Mouse (Mus musculus) heart, embryonic 14.5 days (tissue): ENCODE measurements around the gene Abhd16a. TPM values are rescaled to one million over a fixed set of nuclear protein-coding genes. Genes with fewer than 3 reads are reported as not detected.
"Not testable (repeated sequence)": the region's sequence is repeated elsewhere in the genome, so short reads cannot be mapped to it uniquely, and the experiment has no call there.

Experiments
- ATAC-seq: fragments of 200-750 bp; cut with Nextera tagmentation; 2 replicates; pipeline ENCODE4 v1.8.0; 2017; ENCODE audit warnings: low read depth, moderate TSS enrichment; ENCODE audit not compliant: insufficient number of reproducible peaks, insufficient read depth, low FRiP score
- H3K27ac ChIP-seq, 2 experiments: fragments of 200-500 bp in 1 of 2; fragments of 300-500 bp in 1 of 2; sonication (generic) in 1 of 2; replicated peaks in 1 of 2; 2 replicates each; pipeline ENCODE4 v1.5.1; 2012 to 2014; ENCODE audit warnings: low read depth in 2 of 2, low read length in 2 of 2, control low read depth in 1 of 2, mild to moderate bottlenecking in 1 of 2, mixed read lengths in 1 of 2; ENCODE audit not compliant: control insufficient read depth in 1 of 2, insufficient read depth in 1 of 2
- H3K27me3 ChIP-seq: fragments of 300-500 bp; sonication (generic); 2 replicates; pipeline ENCODE4 v1.6.1; 2014; ENCODE audit warnings: mild to moderate bottlenecking, low read length, control low read depth; ENCODE audit not compliant: control insufficient read depth, insufficient read depth
- H3K36me3 ChIP-seq: fragments of 300-500 bp; sonication (generic); 2 replicates; pipeline ENCODE4 v1.6.1; 2014; ENCODE audit warnings: mild to moderate bottlenecking, control low read depth, low read length, mixed read lengths; ENCODE audit not compliant: control insufficient read depth, insufficient read depth
- H3K4me1 ChIP-seq, 2 experiments: fragments of 200-500 bp in 1 of 2; fragments of 300-500 bp in 1 of 2; sonication (generic) in 1 of 2; 2 replicates each; pipeline ENCODE4 v1.6.1; 2012 to 2014; ENCODE audit warnings: low read length in 2 of 2, control low read depth in 1 of 2, mixed read lengths in 1 of 2; ENCODE audit not compliant: control insufficient read depth in 2 of 2, insufficient read depth in 2 of 2
- H3K4me2 ChIP-seq: fragments of 300-500 bp; sonication (generic); 2 replicates; pipeline ENCODE4 v1.6.1; 2014; ENCODE audit warnings: mild to moderate bottlenecking, low read length
- H3K4me3 ChIP-seq, 2 experiments: fragments of 200-500 bp in 1 of 2; fragments of 300-500 bp in 1 of 2; sonication (generic) in 1 of 2; 2 replicates each; pipeline ENCODE4 v1.5.1; 2012 to 2014; ENCODE audit warnings: low read length in 2 of 2, mild to moderate bottlenecking in 2 of 2, control low read depth in 1 of 2, low read depth in 1 of 2, moderate library complexity in 1 of 2; ENCODE audit not compliant: control insufficient read depth in 1 of 2, insufficient read depth in 1 of 2
- H3K9ac ChIP-seq: fragments of 300-500 bp; sonication (generic); 2 replicates; pipeline ENCODE4 v1.6.1; 2014; ENCODE audit warnings: mild to moderate bottlenecking, low read length
- H3K9me3 ChIP-seq: fragments of 300-500 bp; sonication (generic); 2 replicates; pipeline ENCODE4 v1.6.1; 2016; ENCODE audit warnings: low read length, control low read depth; ENCODE audit not compliant: control insufficient read depth
- WGBS: fragments of 180-500 bp; shearing (Covaris S2); extraction: QIAGEN DNeasy Blood & Tissue Kit; methylation state at CpG from one replicate; pipeline ENCODE4 v1.1.7; 2014; 5-methylcytosine and 5-hydroxymethylcytosine counted together
- polyA plus RNA-seq: library from polyadenylated mRNA; unstranded; fragments of >200 nt; fragmentation: Nextera tagmentation; extraction: Ambion mirVana; gene quantifications from 2 replicates; pipeline ENCODE4 v1.2.1, GENCODE M21; 2014

The Abhd16a gene
- polyA plus RNA-seq, 1 experiment from 2014 or later, result 64.5 TPM

- peak overlapping the region; percentile 77 to 94 for H3K4me3 ChIP-seq
- H3K36me3 ChIP-seq, result peaks cover 59% of the 10 kb centered on the region
- peaks cover 4 to 23% of the 10 kb centered on the region in 2 experiments for H3K4me1 ChIP-seq
- under 1% methylated on average over 33 of the region's 33 CpGs for WGBS
- H3K27ac ChIP-seq, result peak overlapping the region; percentile 30 to 57; a peak in 3 of 4 replicates
- peak overlapping the region; percentile 96 for H3K4me2 ChIP-seq
- no peak for ATAC-seq
- no peaks in the 10 kb centered on the region for H3K27me3 ChIP-seq
- no peaks in the 10 kb centered on the region for H3K9me3 ChIP-seq
- peak overlapping the region; percentile 98 for H3K9ac ChIP-seq
These were observed 31.7 kb downstream of the Abhd16a start for GRCm38 (mm10) chr17:35120745-35121142.

GRCm38 (mm10) chr17:35121143-35121799 is 32.2 kb downstream of the Abhd16a start, which contains the start of gene Gpank1:
Gene Gpank1 (plus strand): TSS chr17:35121455.
- Histone ChIP-seq H3K4me1 (peaks cover 4 to 23% of the 10 kb centered on the region in 2 experiments), H3K9me3 (no peaks in the 10 kb centered on the region), H3K4me2 (peak within 1 kb of the TSS; percentile 96), H3K4me3 (peak within 1 kb of the TSS; percentile 77 to 94), H3K36me3 (peaks cover 54% of the 10 kb centered on the region), H3K27me3 (no peaks in the 10 kb centered on the region), H3K9ac (peak within 1 kb of the TSS; percentile 98), H3K27ac (peak within 1 kb of the TSS; percentile 80 to 83)
- under 1% methylated on average over 48 of the region's 50 CpGs for WGBS
- ATAC-seq, result peak; percentile 92

GRCm38 (mm10) chr17:35121871-35122303 is 32.8 kb downstream of the Abhd16a start, which contains the start of gene Csnk2b:
Gene Csnk2b (minus strand): TSS chr17:35122053.
- Histone ChIP-seq H3K4me2 (peak within 1 kb of the TSS; percentile 96), H3K9ac (peak within 1 kb of the TSS; percentile 98), H3K4me3 (peak within 1 kb of the TSS; percentile 77 to 94), H3K36me3 (peaks cover 47% of the 10 kb centered on the region), H3K27me3 (no peaks in the 10 kb centered on the region), H3K4me1 (peaks cover 4 to 23% of the 10 kb centered on the region in 2 experiments), H3K27ac (peak within 1 kb of the TSS; percentile 80 to 83), H3K9me3 (no peaks in the 10 kb centered on the region)
- ATAC-seq, result no peak
- under 1% methylated on average over 19 of the region's 19 CpGs for WGBS

- H3K27ac ChIP-seq, ATAC-seq, H3K9me3 ChIP-seq, H3K27me3 ChIP-seq, H3K4me2 ChIP-seq, H3K4me3 ChIP-seq, H3K9ac ChIP-seq: not testable (repeated sequence)
- Histone ChIP-seq H3K36me3 (peaks cover 38% of the 10 kb centered on the region), H3K4me1 (peaks cover 11 to 23% of the 10 kb centered on the region in 2 experiments)
- 89% methylated on average over 9 of the region's 9 CpGs for WGBS
These were observed 34.2 kb downstream of the Abhd16a start for GRCm38 (mm10) chr17:35123287-35123686.

- Histone ChIP-seq H3K36me3 (peaks cover 33% of the 10 kb centered on the region), H3K4me1 (peaks cover 11 to 23% of the 10 kb centered on the region in 2 experiments)
- not testable (repeated sequence) for H3K9me3 ChIP-seq, H3K27ac ChIP-seq, H3K4me3 ChIP-seq, H3K9ac ChIP-seq, H3K4me2 ChIP-seq, ATAC-seq, H3K27me3 ChIP-seq
- 94% methylated on average over 12 of the region's 12 CpGs for WGBS
These were observed 35.3 kb downstream of the Abhd16a start for GRCm38 (mm10) chr17:35124261-35124896.

GRCm38 (mm10) chr17:35125081-35125480 is 36.0 kb downstream of the Abhd16a start:
- Histone ChIP-seq H3K27ac (no peak overlapping the region), H3K4me3 (no peak overlapping the region), H3K36me3 (peaks cover 34% of the 10 kb centered on the region), H3K4me2 (peak overlapping the region; percentile 76), H3K27me3 (no peaks in the 10 kb centered on the region), H3K9me3 (no peaks in the 10 kb centered on the region), H3K9ac (peak overlapping the region; percentile 84), H3K4me1 (peaks cover 11 to 19% of the 10 kb centered on the region in 2 experiments)
- no peak for ATAC-seq
- 94% methylated on average over 1 of the region's 1 CpGs for WGBS

- 21% methylated on average over 6 of the region's 6 CpGs for WGBS
- no peaks in the 10 kb centered on the region for H3K27me3 ChIP-seq
- ATAC-seq, result no peak
These were observed 36.5 kb downstream of the Abhd16a start for GRCm38 (mm10) chr17:35125578-35125977.

More at GRCm38 (mm10) chr17:35125578-35125977, 36.5 kb downstream of the Abhd16a start:
- H3K9me3 ChIP-seq, result no peaks in the 10 kb centered on the region
- peaks cover 39% of the 10 kb centered on the region for H3K36me3 ChIP-seq
- peak overlapping the region; percentile 84 for H3K9ac ChIP-seq
- peaks cover 9 to 14% of the 10 kb centered on the region in 2 experiments for H3K4me1 ChIP-seq
- H3K4me2 ChIP-seq, result peak overlapping the region; percentile 76
- H3K27ac ChIP-seq, result peak overlapping the region in 1 of 2 experiments; percentile 83; a peak in 2 of 4 replicates
- peak overlapping the region; percentile 65 to 78 for H3K4me3 ChIP-seq
